Mouse (Mus musculus): ENCODE results near the gene Stk10.

DNA sequence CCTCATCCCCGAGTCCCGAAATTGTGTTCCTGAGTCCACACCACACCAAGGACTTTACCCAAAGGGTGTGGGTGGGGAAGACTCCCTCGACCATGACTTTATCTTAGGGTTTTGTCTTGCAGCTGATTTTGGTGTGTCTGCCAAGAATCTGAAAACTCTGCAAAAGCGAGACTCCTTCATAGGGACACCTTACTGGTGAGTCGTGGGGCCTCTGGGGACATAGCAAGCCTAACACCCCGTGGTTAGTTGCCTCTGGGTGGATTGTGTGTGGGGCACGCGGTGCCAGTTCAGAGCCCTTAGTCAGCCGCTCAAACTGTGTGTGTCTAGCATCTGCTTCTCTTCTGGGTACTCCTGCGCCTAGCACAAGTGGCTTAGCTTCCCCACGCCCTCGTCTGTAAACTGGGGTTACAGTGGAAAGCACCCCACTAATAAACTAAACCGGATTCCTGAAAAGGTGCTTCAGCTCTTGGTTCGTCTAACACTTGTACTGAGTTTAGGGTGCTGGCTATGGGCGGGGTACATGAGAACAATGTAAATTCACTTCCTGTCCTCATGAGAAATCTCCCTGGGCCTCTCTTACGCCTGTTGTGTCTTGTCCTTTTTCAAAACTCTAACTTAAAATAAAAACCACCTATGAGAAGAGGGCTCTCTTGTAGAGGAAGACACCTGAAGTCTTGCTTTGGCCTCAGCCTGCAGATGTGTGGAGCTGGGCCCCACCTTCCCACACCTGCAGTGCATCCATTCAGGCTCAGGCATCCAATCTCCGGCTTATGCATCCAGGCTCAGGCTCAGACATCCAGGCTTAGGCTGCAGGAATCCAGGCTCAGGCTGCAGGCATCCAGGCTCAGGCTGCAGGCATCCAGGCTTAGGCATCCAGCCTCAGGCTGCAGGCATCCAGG, 54.3 kb downstream of the Stk10 start:
- TF ChIP-seq CTCF (IDR thresholded peaks at IDR 0.05; ENCODE audit: low read depth, low read length) (no peak), GATA1 (IDR thresholded peaks at IDR 0.05; ENCODE audit: borderline replicate concordance, low read length) (no peak), GATA2 (IDR thresholded peaks at IDR 0.05; ENCODE audit: borderline replicate concordance, low read depth, low read length) (no peak)

Data from G1E (cell line).